Mouse (Mus musculus) embryonic fibroblast, embryonic 13.5 days (primary cell): ENCODE measurements around the gene Gm17657. TPM values are rescaled to one million over a fixed set of nuclear protein-coding genes. Genes with fewer than 3 reads are reported as not detected.
A peak's percentile ranks its signal among the peaks of the same experiment; 100 is the strongest.

Experiments
- H3K27ac ChIP-seq: 2 replicates; pipeline ENCODE4 v1.5.1; 2012; ENCODE audit warnings: low read length, control low read depth, inconsistent platforms; ENCODE audit not compliant: insufficient read depth
- H3K4me1 ChIP-seq: 2 replicates; pipeline ENCODE4 v1.6.1; 2011; ENCODE audit warnings: low read length; ENCODE audit not compliant: control insufficient read depth, insufficient read depth
- H3K4me3 ChIP-seq: 2 replicates; pipeline ENCODE4 v1.5.1; 2011; ENCODE audit warnings: mild to moderate bottlenecking, control low read depth, low read length; ENCODE audit not compliant: insufficient read depth
- CTCF ChIP-seq: IDR thresholded peaks from 2 replicates; pipeline ENCODE4 v1.5.1; 2011; ENCODE audit warnings: mild to moderate bottlenecking, control low read depth, low read length, moderate library complexity, borderline replicate concordance; ENCODE audit not compliant: insufficient read depth
- POLR2A ChIP-seq: IDR thresholded peaks from 2 replicates; pipeline ENCODE4 v1.6.1; 2011; ENCODE audit warnings: low read depth, mild to moderate bottlenecking, control low read depth, low read length, moderate library complexity
- polyA plus RNA-seq: library from polyadenylated mRNA; stranded (reverse); fragments of >200 nt; gene quantifications from 2 replicates; pipeline ENCODE4 v1.2.4, GENCODE M21; 2011; ENCODE audit warnings: low read depth; ENCODE audit not compliant: missing spikeins, insufficient read length

The Gm17657 gene
- polyA plus RNA-seq, 1 experiment, result not detected

- Histone ChIP-seq H3K4me1 (peaks cover 3% of the 10 kb centered on the region), H3K4me3 (peak overlapping the region; percentile 61), H3K27ac (peak overlapping the region; percentile 53)
- TF ChIP-seq POLR2A, result 0 out of 2 replicates have a peak, but pooled peaks have one; percentile 7
- TF ChIP-seq CTCF, result no peak
These were observed 60.2 kb downstream of the Gm17657 start for GRCm38 (mm10) chr17:29488978-29489970.

GRCm38 (mm10) chr17:29488257-29488977 lies 61.0 kb downstream of the Gm17657 start:
- H3K4me3 ChIP-seq, result no peak overlapping the region
- peak overlapping the region; percentile 14; the same call in 1 of the 2 replicates for H3K27ac ChIP-seq
- H3K4me1 ChIP-seq, result peaks cover 3% of the 10 kb centered on the region
- TF ChIP-seq CTCF, result no peak
- TF ChIP-seq POLR2A, result no peak

- H3K27ac ChIP-seq, result peak overlapping the region; percentile 83
- peaks cover 3% of the 10 kb centered on the region for H3K4me1 ChIP-seq
- no peak overlapping the region for H3K4me3 ChIP-seq
- TF ChIP-seq POLR2A (no peak), CTCF (no peak)
These were observed 63.9 kb downstream of the Gm17657 start for GRCm38 (mm10) chr17:29485336-29486233.

GRCm38 (mm10) chr17:29484431-29484830 lies 65.0 kb downstream of the Gm17657 start:
- Histone ChIP-seq H3K27ac (no peak overlapping the region), H3K4me1 (peaks cover 3% of the 10 kb centered on the region), H3K4me3 (no peak overlapping the region)
- TF ChIP-seq POLR2A (no peak), CTCF (no peak)

- TF ChIP-seq POLR2A, result no peak
- TF ChIP-seq CTCF, result no peak
- H3K4me1 ChIP-seq, result peaks cover 3% of the 10 kb centered on the region
These were observed 66.2 kb downstream of the Gm17657 start for GRCm38 (mm10) chr17:29483282-29483681.

GRCm38 (mm10) chr17:29482632-29483031 lies 66.8 kb downstream of the Gm17657 start:
- Histone ChIP-seq H3K27ac (no peak overlapping the region), H3K4me1 (peaks cover 3% of the 10 kb centered on the region), H3K4me3 (no peak overlapping the region)
- TF ChIP-seq CTCF, result no peak
- no peak for TF ChIP-seq POLR2A

More at GRCm38 (mm10) chr17:29483282-29483681, 66.2 kb downstream of the Gm17657 start:
- no peak overlapping the region for H3K27ac ChIP-seq
- no peak overlapping the region for H3K4me3 ChIP-seq

GRCm38 (mm10) chr17:29480256-29480655 lies 69.2 kb downstream of the Gm17657 start:
- Histone ChIP-seq H3K4me1 (peaks cover 1% of the 10 kb centered on the region), H3K4me3 (no peak overlapping the region), H3K27ac (no peak overlapping the region)
- TF ChIP-seq CTCF (no peak), POLR2A (no peak)

- H3K4me3 ChIP-seq, result no peak overlapping the region
- H3K4me1 ChIP-seq, result no peaks in the 10 kb centered on the region
- H3K27ac ChIP-seq, result no peak overlapping the region
- TF ChIP-seq POLR2A (no peak), CTCF (no peak)
These were observed 71.2 kb downstream of the Gm17657 start for GRCm38 (mm10) chr17:29478271-29478670.

- TF ChIP-seq POLR2A, result no peak
- no peak overlapping the region for H3K27ac ChIP-seq
- no peaks in the 10 kb centered on the region for H3K4me1 ChIP-seq
- no peak overlapping the region for H3K4me3 ChIP-seq
These were observed 72.1 kb downstream of the Gm17657 start for GRCm38 (mm10) chr17:29477357-29477756.
